Mouse (Mus musculus) lung, postnatal 0 days (tissue): ENCODE measurements around the gene Gm43518.

Experiments used
- CTCF ChIP-seq: IDR thresholded peaks from 2 replicates; pipeline ENCODE4 v1.5.1; 2016; ENCODE audit warnings: antibody characterized with exemption, mild to moderate bottlenecking
- EP300 ChIP-seq: IDR thresholded peaks from 2 replicates; pipeline ENCODE4 v1.6.1; 2016; ENCODE audit warnings: antibody characterized with exemption, mild to moderate bottlenecking, control low read depth

GRCm38 (mm10) chr5:123969216-123969615, 42.0 kb downstream of the Gm43518 start:
- TF ChIP-seq CTCF (no peak), EP300 (no peak)
